Mouse (Mus musculus) heart, postnatal 4 days (tissue): Measurements from ENCODE around the gene Slc4a10. TPM values are rescaled to one million over a fixed set of nuclear protein-coding genes. Genes with fewer than 3 reads are reported as not detected.

ENCODE experiments used
- DNase-seq: peaks from one replicate; pipeline ENCODE4 v3.0.0; 2021
- total RNA-seq, 2 experiments: library from RNA; stranded (reverse); gene quantifications; 2 replicates each; pipeline ENCODE4 v1.2.3; 2021

Slc4a10 gene
- total RNA-seq, 2 experiments from 2014 or later, result 0.05 to 0.25 TPM

DNA sequence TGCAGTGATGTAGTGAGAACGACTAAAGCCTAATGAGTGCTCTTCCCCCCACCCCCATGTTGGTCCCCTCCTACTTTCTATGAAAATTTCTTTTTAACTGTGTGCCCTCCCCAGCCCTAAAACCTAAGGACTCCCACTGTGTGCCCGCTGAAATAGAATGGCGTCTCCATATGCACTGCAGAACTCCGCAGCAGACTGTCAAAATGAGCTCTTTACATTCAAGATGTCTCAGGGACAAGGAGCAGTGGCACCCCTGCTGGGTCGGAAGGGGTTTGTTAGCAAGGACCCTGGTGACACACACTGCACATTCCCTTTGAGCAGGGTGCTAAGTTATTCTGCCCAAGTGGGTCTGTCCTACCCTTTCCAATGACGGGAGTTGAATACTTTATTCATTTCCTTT lies 309.5 kb downstream of the Slc4a10 start:
- no peak for DNase-seq

DNA sequence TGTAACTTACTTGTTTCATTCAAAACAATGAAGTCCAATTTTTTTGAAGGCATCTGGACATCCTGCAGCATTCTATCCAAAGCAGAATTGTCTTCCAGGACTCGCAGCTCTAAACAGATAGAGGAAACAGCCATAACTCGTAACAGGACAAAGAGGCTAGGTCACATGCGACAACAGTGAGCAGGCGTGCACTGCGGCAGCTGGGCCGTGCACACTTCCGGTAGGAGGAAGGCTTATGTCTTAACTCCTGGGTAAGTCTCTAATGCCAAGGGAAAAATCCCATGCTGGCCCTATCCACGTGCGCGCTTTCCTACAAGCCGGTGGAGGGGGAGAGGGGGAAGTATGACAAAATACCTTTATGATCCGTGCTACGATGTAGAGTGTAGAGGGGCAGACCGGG lies 310.3 kb downstream of the Slc4a10 start:
- DNase-seq, result no peak

DNA sequence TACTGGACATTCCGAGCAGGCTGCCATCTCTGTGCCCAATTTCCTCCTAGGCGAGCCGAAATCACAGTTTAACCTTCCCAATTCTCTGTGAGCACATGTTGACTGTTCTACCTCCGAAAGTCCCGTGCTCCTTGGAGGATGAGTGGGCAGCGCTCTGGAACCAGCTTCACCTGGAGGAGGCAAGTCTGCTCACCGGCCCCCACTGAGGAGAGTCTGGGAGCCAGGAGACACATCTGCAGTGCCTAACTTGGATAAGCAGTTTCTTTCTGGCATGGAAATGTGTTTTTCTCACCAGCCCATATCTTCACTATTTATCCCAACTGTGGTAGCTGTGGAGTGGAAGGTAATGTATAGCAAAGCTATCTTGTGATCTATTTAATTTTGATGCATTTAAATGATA lies 311.0 kb downstream of the Slc4a10 start:
- DNase-seq, result no peak

DNA sequence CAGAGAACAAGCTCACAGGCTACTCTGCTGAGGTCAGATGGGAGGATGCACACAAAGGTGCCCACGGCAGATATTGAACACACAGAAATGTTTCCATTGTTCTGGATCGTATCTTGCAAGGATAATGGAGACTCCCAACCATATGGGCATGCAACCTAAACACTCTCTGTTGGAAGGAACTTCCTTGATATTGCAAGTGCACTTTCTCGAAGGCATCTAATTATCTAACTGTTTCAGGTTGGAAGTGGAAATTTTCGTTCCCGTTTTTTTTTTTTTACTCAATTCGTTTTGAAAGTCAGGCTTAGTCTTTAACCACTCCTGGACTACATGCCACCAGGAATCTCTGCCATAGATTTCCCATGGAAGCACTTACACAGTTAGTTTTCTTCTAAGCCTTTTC lies 314.6 kb downstream of the Slc4a10 start:
- no peak for DNase-seq

DNA sequence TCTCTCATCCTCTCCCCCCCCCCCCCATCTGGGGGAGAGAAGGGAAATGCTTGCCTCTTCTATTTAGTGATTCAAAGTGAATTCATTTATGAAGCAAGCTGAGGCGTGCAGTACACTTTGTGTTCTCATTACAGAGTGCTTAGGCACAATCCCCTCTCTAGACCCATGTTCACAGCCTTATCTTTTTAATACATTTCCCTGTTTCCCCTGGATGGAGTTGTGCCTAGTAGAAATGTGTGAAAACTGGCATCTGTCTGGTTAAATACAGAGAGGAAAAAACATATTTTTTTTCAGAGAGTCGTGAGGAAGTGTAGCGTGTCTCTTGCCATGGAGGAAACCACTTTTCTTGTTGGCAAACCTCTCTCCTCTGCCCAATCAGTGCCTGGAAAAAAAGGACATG lies 315.3 kb downstream of the Slc4a10 start:
- no peak for DNase-seq

- no peak for DNase-seq
Observed at GRCm38 (mm10) chr2:62362211-62362610, 315.9 kb downstream of the Slc4a10 start.

DNA sequence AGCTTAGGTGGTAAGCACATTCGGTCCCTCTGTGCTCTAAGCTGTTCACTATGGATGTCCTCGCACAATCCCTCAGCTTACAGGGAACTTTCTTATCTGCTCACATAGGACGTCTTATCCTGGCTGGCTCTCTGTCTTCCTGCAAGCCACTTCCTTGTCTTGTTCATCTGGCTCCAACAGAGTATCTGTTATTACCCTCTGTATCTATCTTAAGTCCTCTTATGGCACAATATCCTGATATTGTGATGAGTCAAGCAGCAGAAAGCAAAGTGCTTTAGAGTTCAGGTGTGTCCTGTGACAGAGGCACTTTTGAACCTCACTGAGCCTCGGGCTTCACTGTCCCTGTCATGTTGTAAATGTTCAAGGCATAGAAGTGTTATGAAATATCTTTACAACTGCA lies 317.3 kb downstream of the Slc4a10 start:
- DNase-seq, result no peak

- no peak for DNase-seq
Observed at GRCm38 (mm10) chr2:62368349-62369053, 322.2 kb downstream of the Slc4a10 start.

GRCm38 (mm10) chr2:62370048-62370447 lies 323.8 kb downstream of the Slc4a10 start:
- no peak for DNase-seq

GRCm38 (mm10) chr2:62373692-62374091 lies 327.4 kb downstream of the Slc4a10 start:
- no peak for DNase-seq

Other genes starting within 250 kb of the Slc4a10 start
- not detected for gene Tbr1, start 243.5 kb upstream of the Slc4a10 start, total RNA-seq